Mouse (Mus musculus) limb, embryonic 11.5 days (tissue): ENCODE data around the gene Bcl6b. TPM values are rescaled to one million over a fixed set of nuclear protein-coding genes. Genes with fewer than 3 reads are reported as not detected.

Source experiments
- ATAC-seq: fragments of 200-750 bp; cut with Nextera tagmentation; 2 replicates; pipeline ENCODE4 v1.8.0; 2017; ENCODE audit warnings: low read depth; ENCODE audit not compliant: insufficient number of reproducible peaks, low FRiP score, low TSS enrichment
- DNase-seq: peaks from one replicate; pipeline ENCODE4 v3.0.0-alpha.2; 2015; ENCODE audit warnings: low spot score
- H3K27ac ChIP-seq: fragments of 300-500 bp; sonication (generic); replicated peaks from 2 replicates; pipeline ENCODE4 v1.5.1; 2014; ENCODE audit warnings: low read depth, mild to moderate bottlenecking, low read length
- H3K27me3 ChIP-seq: fragments of 300-500 bp; sonication (generic); 2 replicates; pipeline ENCODE4 v1.6.1; 2014; ENCODE audit warnings: mild to moderate bottlenecking, low read length, mixed read lengths; ENCODE audit not compliant: control insufficient read depth, insufficient read depth
- H3K36me3 ChIP-seq: fragments of 300-500 bp; sonication (generic); 2 replicates; pipeline ENCODE4 v1.6.1; 2014; ENCODE audit warnings: mild to moderate bottlenecking, low read length, moderate library complexity, mixed read lengths; ENCODE audit not compliant: control insufficient read depth, insufficient read depth
- H3K4me1 ChIP-seq: fragments of 300-500 bp; sonication (generic); 2 replicates; pipeline ENCODE4 v1.6.1; 2014; ENCODE audit warnings: low read length, mixed read lengths; ENCODE audit not compliant: control insufficient read depth, insufficient read depth
- H3K4me2 ChIP-seq: fragments of 300-500 bp; sonication (generic); 2 replicates; pipeline ENCODE4 v1.6.1; 2014; ENCODE audit warnings: low read depth, mild to moderate bottlenecking, moderate library complexity; ENCODE audit not compliant: severe bottlenecking
- H3K4me3 ChIP-seq: fragments of 300-500 bp; sonication (generic); 2 replicates; pipeline ENCODE4 v1.5.1; 2014; ENCODE audit warnings: low read depth, low read length
- H3K9ac ChIP-seq: fragments of 300-500 bp; sonication (generic); 2 replicates; pipeline ENCODE4 v1.6.1; 2014; ENCODE audit warnings: mild to moderate bottlenecking, low read length
- H3K9me3 ChIP-seq: fragments of 300-500 bp; sonication (generic); 2 replicates; pipeline ENCODE4 v1.6.1; 2016; ENCODE audit warnings: low read length; ENCODE audit not compliant: control insufficient read depth
- WGBS: fragments of 180-500 bp; shearing (Covaris S2); extraction: QIAGEN DNeasy Blood & Tissue Kit; methylation state at CpG from one replicate; pipeline ENCODE4 v1.1.7; 2014; 5-methylcytosine and 5-hydroxymethylcytosine counted together
- polyA plus RNA-seq: library from polyadenylated mRNA; unstranded; fragments of >200 nt; fragmentation: Nextera tagmentation; extraction: Ambion mirVana; gene quantifications from 2 replicates; pipeline ENCODE4 v1.2.1, GENCODE M21; 2014

Bcl6b gene
- polyA plus RNA-seq, 1 experiment from 2014 or later: 7.5 TPM

DNA sequence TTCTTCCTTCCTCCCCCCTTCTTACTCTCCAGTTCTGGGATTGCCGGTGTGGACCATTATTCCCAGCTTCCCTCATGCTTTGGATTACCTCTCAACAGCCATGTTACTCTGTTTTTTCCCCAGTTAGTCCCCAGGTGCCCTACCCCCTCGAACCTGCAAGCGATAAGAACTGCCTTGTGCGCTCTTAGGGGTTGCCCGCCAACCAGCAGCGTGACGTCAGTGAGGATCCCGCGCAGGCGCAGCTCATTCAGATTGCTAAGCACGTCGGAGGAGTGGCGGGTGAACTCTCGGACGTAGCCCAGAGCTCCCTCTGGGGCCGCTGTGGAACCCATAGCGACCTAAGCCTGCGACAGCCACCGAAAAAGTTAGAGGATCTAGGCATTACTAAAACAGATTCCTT, 770 bp downstream of the Bcl6b start:
- Histone ChIP-seq H3K9me3 (no peaks in the 10 kb centered on the region), H3K27me3 (peaks cover 55% of the 10 kb centered on the region), H3K9ac (no peak overlapping the region; the same call in 1 of the 2 replicates), H3K4me3 (peak overlapping the region; percentile 21), H3K36me3 (no peaks in the 10 kb centered on the region), H3K27ac (no peak overlapping the region), H3K4me1 (peaks cover 20% of the 10 kb centered on the region), H3K4me2 (peak overlapping the region; percentile 37)
- peak; percentile 82 for DNase-seq
- 1% methylated on average over 19 of the region's 19 CpGs for WGBS
- no peak for ATAC-seq

DNA sequence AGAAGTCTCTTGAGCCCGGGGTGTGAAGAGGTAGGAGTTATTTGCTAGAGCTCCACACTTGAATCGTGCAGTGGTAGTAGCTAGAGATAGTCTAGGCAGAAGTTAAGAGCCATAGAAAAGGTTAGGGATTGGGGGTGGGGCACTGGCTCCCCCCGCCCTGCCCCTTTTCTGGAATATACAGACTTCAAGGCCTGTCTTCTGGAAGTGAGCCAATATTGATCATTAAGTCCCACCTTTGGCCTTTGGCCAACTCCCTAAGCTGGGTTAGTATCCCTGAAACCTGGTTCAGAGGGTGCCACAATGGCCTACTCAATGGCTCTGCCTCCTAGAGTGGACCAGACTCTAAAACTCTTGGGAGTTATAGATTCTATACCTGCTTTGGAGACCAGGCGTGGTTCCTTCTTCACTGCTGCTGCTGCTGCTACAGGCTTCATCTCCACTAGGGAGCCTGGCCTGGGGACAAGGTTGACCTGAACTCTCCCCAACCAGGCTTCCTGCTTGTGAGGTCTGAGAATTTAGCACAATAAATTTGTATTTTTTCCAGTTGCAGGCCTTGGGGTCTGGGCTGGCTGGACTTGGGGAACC, 1.8 kb downstream of the Bcl6b start:
- Histone ChIP-seq H3K9ac (no peak overlapping the region), H3K27me3 (peaks cover 55% of the 10 kb centered on the region), H3K4me1 (peaks cover 12% of the 10 kb centered on the region), H3K4me3 (no peak overlapping the region), H3K27ac (no peak overlapping the region), H3K4me2 (peak overlapping the region; percentile 0; the same call in 1 of the 2 replicates), H3K36me3 (no peaks in the 10 kb centered on the region), H3K9me3 (no peaks in the 10 kb centered on the region)
- DNase-seq (no peak), ATAC-seq (no peak)
- 85% methylated on average over 4 of the region's 4 CpGs for WGBS

DNA sequence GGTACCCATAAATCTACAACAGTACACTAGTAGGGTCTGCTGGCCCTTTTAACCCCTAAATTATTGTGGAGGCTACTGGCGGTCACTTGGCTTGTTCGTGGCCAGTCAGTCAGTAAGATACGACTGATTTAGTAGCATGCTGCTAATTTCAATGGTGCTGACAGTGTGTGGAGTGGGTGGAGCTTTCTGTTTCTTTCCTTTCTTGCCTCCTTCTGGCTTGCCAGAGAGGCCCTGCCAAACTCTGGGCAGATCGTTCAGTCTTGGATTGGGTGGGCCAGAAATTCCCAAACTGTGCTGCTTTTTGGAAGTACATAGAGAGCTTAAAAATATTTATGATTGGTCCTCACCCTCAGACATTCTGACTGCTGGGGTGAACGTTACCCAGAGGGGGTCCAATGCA, 2.5 kb downstream of the Bcl6b start:
- ATAC-seq: no peak
- WGBS: 31% methylated on average over 5 of the region's 5 CpGs
- H3K4me2 ChIP-seq: peak overlapping the region; percentile 39; the same call in 1 of the 2 replicates
- H3K9me3 ChIP-seq: no peaks in the 10 kb centered on the region
- H3K9ac ChIP-seq: no peak overlapping the region
- 0 out of 2 replicates have a peak overlapping the region, but pooled peaks have one; percentile 12 for H3K4me3 ChIP-seq
- H3K27ac ChIP-seq: no peak overlapping the region
- H3K4me1 ChIP-seq: peaks cover 7% of the 10 kb centered on the region
- no peak for DNase-seq
- H3K36me3 ChIP-seq: no peaks in the 10 kb centered on the region
- peaks cover 55% of the 10 kb centered on the region for H3K27me3 ChIP-seq

DNA sequence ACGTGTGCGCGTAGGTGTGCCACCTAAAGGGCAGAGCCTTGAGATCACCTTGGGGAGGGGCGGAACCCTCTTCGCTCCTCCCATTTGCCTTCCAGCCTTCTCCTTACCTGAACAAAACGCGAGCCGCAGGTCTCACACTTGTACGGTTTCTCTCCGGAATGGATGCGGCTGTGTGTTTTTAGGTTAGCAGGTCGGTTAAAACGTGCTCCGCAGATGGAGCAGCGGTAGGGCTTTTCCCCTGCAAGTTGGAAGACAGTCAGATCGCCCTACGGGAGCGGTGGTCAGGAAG, 3.1 kb downstream of the Bcl6b start:
- DNase-seq: no peak
- WGBS: 4% methylated on average over 18 of the region's 18 CpGs
- Histone ChIP-seq H3K4me1 (peaks cover 7% of the 10 kb centered on the region), H3K36me3 (no peaks in the 10 kb centered on the region), H3K4me3 (0 out of 2 replicates have a peak overlapping the region, but pooled peaks have one; percentile 12), H3K9ac (no peak overlapping the region), H3K27ac (no peak overlapping the region), H3K27me3 (peaks cover 55% of the 10 kb centered on the region), H3K9me3 (no peaks in the 10 kb centered on the region), H3K4me2 (peak overlapping the region; percentile 39; the same call in 1 of the 2 replicates)
- ATAC-seq: no peak

DNA sequence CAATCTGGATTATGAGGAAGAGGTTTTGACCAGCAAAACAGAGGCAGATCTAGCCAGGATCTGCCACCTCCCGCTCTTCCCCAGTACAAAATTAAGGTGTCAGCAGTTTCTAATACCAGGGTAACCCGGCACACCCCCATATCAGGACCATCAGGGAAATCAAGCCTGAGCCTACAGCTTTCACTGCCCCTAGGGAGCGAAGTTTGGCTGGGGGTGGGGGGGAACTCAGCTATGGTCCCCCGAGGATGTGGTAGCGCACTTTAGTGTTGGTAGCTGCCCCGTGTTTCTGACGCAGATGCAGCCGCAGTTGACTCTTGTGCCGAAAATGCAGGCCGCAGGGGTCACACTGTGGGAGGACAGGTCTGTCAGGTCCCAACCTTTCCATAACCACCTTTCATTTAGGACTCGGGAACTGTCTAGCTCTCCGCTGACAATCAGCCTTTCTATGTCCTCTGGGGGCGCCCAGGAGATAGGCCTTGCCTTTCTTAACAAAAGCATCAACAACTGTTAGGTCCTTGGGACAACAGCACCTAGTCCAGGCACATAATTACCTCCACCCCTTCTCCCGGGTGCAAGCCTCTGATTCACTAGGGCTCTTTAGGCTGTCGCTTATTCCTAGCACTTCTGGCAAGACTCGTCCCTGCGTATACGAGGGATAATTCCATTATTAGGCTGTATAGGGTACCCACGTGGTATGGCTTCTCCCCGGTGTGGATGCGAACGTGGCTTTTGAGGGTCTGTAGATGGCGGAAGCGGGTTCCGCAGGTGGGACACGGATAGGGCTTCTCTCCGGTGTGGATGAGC, 3.6 kb downstream of the Bcl6b start:
- H3K36me3 ChIP-seq: no peaks in the 10 kb centered on the region
- no peaks in the 10 kb centered on the region for H3K9me3 ChIP-seq
- H3K4me1 ChIP-seq: peaks cover 7% of the 10 kb centered on the region
- 14% methylated on average over 27 of the region's 27 CpGs for WGBS
- H3K4me2 ChIP-seq: peak overlapping the region; percentile 39; the same call in 1 of the 2 replicates
- peak overlapping the region; percentile 12; the same call in 1 of the 2 replicates for H3K4me3 ChIP-seq
- H3K9ac ChIP-seq: peak overlapping the region; percentile 13; the same call in 1 of the 2 replicates
- DNase-seq: no peak
- no peak for ATAC-seq
- peaks cover 55% of the 10 kb centered on the region for H3K27me3 ChIP-seq
- no peak overlapping the region for H3K27ac ChIP-seq

DNA sequence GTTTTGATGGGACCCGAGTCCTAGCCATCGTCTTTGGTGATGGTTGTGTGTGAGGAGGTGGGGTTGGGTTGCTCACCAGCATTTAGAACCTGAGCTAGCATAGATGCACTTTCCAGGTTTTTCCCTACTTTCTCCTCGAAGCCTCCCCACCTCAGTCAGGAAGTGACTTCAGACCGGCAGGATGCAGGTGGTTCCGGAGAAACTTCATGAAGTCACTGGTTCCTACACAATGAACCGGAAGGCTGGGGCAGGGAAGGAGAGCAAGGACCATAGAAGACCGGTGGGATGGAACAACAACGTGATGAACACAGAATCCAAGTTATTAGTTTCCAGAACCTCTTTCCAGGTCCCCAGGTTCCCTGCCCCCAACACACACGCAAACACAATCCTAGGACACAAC, 5.9 kb downstream of the Bcl6b start:
- H3K9me3 ChIP-seq: no peaks in the 10 kb centered on the region
- H3K4me2 ChIP-seq: no peak overlapping the region
- H3K4me1 ChIP-seq: 0 out of 2 replicates have a peak, but pooled peaks cover 3% of the 10 kb centered on the region
- H3K36me3 ChIP-seq: no peaks in the 10 kb centered on the region
- WGBS: 90% methylated on average over 9 of the region's 9 CpGs
- H3K27ac ChIP-seq: no peak overlapping the region
- ATAC-seq (no peak), DNase-seq (no peak)
- peaks cover 39% of the 10 kb centered on the region for H3K27me3 ChIP-seq
- H3K4me3 ChIP-seq: no peak overlapping the region
- no peak overlapping the region for H3K9ac ChIP-seq

DNA sequence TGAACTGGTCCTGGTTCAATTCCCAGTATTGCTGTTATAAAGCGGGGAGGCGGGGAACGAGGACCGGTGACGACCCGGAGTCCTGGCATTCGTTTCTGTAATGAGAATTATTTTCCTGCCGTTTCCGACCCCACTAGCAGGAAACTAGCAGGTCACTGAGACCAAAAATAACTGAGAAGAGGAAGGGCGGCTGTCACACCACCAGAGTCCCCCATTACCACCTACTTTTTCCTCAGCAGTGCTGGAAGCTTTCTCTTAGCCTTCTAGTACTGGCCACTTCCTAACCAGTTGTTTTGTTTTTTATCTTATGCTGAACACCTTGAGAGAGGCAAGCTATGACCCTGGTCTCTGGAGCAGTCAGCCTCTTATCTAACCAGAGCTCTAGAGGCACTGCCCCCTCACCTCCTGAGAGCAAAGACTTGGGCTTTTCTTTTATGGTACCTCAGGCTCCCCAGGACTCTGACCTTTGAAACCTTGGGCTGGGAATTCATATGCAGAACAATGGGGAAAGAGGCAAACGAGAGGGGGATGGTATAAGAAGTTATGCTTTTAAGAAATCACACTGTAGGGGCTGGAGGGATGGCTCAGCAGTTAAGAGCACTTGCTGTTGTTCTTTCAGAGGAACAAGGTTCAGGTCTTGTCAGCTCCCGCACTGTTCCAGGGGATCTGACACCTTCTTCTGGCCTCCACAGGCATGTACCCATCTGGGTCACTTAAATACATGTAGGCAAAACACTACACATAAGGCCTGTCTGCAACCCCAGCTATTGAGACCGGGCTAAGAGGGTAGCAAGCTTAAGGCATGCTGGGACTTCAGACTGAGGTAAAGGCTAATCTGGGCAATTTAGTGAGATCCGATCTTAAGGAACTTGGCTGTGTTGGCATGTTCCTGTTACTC, 7.7 kb downstream of the Bcl6b start:
- H3K9ac ChIP-seq: no peak overlapping the region; the same call in 1 of the 2 replicates
- ATAC-seq (no peak), DNase-seq (no peak)
- H3K4me1 ChIP-seq: 0 out of 2 replicates have a peak, but pooled peaks cover 3% of the 10 kb centered on the region
- WGBS: 11% methylated on average over 14 of the region's 14 CpGs
- H3K9me3 ChIP-seq: no peaks in the 10 kb centered on the region
- H3K27ac ChIP-seq: no peak overlapping the region
- peak overlapping the region; percentile 91 for H3K4me2 ChIP-seq
- peaks cover 23% of the 10 kb centered on the region for H3K27me3 ChIP-seq
- H3K4me3 ChIP-seq: peak overlapping the region; percentile 54
- peaks cover 2% of the 10 kb centered on the region; the same call in 1 of the 2 replicates for H3K36me3 ChIP-seq
